Mouse (Mus musculus): Measurements from ENCODE around the gene Lrrc58.

Gene Lrrc58

GRCm38 (mm10) chr16:37929006-37929405 is 60.8 kb downstream of the Lrrc58 start:
- DNase-seq (ENCODE audit: low spot score): no peak

GRCm38 (mm10) chr16:37929626-37930025 is 61.4 kb downstream of the Lrrc58 start:
- DNase-seq (ENCODE audit: low spot score): no peak

GRCm38 (mm10) chr16:37934932-37935331 is 66.7 kb downstream of the Lrrc58 start:
- no peak for DNase-seq (ENCODE audit: low spot score)

GRCm38 (mm10) chr16:37937276-37937675 is 69.1 kb downstream of the Lrrc58 start:
- DNase-seq (ENCODE audit: low spot score): no peak
